Mouse (Mus musculus): ENCODE measurements around the gene Ugt1a6b.

Gene Ugt1a6b

GRCm38 (mm10) chr1:88226670-88227379 lies 123.8 kb downstream of the Ugt1a6b start, which contains the start of gene Mroh2a:
Gene Mroh2a (plus strand): TSS chr1:88226986.
- DNase-seq: no peak

GRCm38 (mm10) chr1:88227482-88227881 lies 124.4 kb downstream of the Ugt1a6b start:
- no peak for DNase-seq

GRCm38 (mm10) chr1:88228121-88228520 lies 125.1 kb downstream of the Ugt1a6b start:
- no peak for DNase-seq

- no peak for DNase-seq
Observed at GRCm38 (mm10) chr1:88229566-88229965, 126.5 kb downstream of the Ugt1a6b start.

- DNase-seq: no peak
Observed at GRCm38 (mm10) chr1:88229986-88230385, 126.9 kb downstream of the Ugt1a6b start.

GRCm38 (mm10) chr1:88230421-88230820 lies 127.4 kb downstream of the Ugt1a6b start:
- no peak for DNase-seq

GRCm38 (mm10) chr1:88230981-88231802 lies 128.1 kb downstream of the Ugt1a6b start:
- DNase-seq: no peak

- no peak for DNase-seq
Observed at GRCm38 (mm10) chr1:88231803-88232499, 128.9 kb downstream of the Ugt1a6b start.

- DNase-seq: no peak
Observed at GRCm38 (mm10) chr1:88232664-88233380, 129.8 kb downstream of the Ugt1a6b start.

- no peak for DNase-seq
Observed at GRCm38 (mm10) chr1:88233421-88234247, 130.6 kb downstream of the Ugt1a6b start.

- no peak for DNase-seq
Observed at GRCm38 (mm10) chr1:88234248-88234610, 131.2 kb downstream of the Ugt1a6b start.

GRCm38 (mm10) chr1:88234646-88235045 lies 131.6 kb downstream of the Ugt1a6b start:
- DNase-seq: no peak

GRCm38 (mm10) chr1:88235046-88235893 lies 132.2 kb downstream of the Ugt1a6b start:
- no peak for DNase-seq

- DNase-seq: no peak
Observed at GRCm38 (mm10) chr1:88235894-88236415, 132.9 kb downstream of the Ugt1a6b start.

- DNase-seq: no peak
Observed at GRCm38 (mm10) chr1:88237311-88237710, 134.3 kb downstream of the Ugt1a6b start.

GRCm38 (mm10) chr1:88238771-88239170 lies 135.7 kb downstream of the Ugt1a6b start:
- no peak for DNase-seq

GRCm38 (mm10) chr1:88240072-88240471 lies 137.0 kb downstream of the Ugt1a6b start:
- DNase-seq: no peak

- no peak for DNase-seq
Observed at GRCm38 (mm10) chr1:88240579-88240978, 137.5 kb downstream of the Ugt1a6b start.

- no peak for DNase-seq
Observed at GRCm38 (mm10) chr1:88243861-88244260, 140.8 kb downstream of the Ugt1a6b start.

GRCm38 (mm10) chr1:88245881-88246280 lies 142.8 kb downstream of the Ugt1a6b start:
- DNase-seq: no peak

GRCm38 (mm10) chr1:88246386-88246785 lies 143.3 kb downstream of the Ugt1a6b start:
- DNase-seq: no peak
